Mouse (Mus musculus) C2C12 (cell line): ENCODE measurements around the gene Gcfc2.

Experiments used
- CEBPB ChIP-seq: IDR thresholded peaks from one replicate; pipeline ENCODE4 v1.6.1; 2011; ENCODE audit warnings: low read depth, mild to moderate bottlenecking, control low read depth, moderate library complexity
- CTCF ChIP-seq: IDR thresholded peaks from one replicate; pipeline ENCODE4 v1.5.1; 2011; ENCODE audit not compliant: control insufficient read depth, insufficient read depth, insufficient read length
- MAX ChIP-seq: IDR thresholded peaks from one replicate; pipeline ENCODE4 v1.6.1; 2011; ENCODE audit warnings: mild to moderate bottlenecking, control low read depth
- MYOD1 ChIP-seq: IDR thresholded peaks from one replicate; pipeline ENCODE4 v1.6.1; 2011; ENCODE audit warnings: low read depth; ENCODE audit not compliant: control insufficient read depth, insufficient read length
- USF1 ChIP-seq: IDR thresholded peaks from one replicate; pipeline ENCODE4 v1.6.1; 2011; ENCODE audit warnings: low read depth, mild to moderate bottlenecking, control low read depth, moderate library complexity

- no peak for TF ChIP-seq CTCF
- TF ChIP-seq CEBPB: no peak
- no peak for TF ChIP-seq USF1
- no peak for TF ChIP-seq MYOD1
- TF ChIP-seq MAX: no peak
Measured at GRCm38 (mm10) chr6:81924304-81924703, 835 bp downstream of the Gcfc2 start.
